Mouse (Mus musculus) thymus, postnatal 25 days (tissue): ENCODE data around the gene Rwdd4a.

Source experiments
- DNase-seq: peaks from one replicate; pipeline ENCODE4 v3.0.0; 2022

The Rwdd4a gene

GRCm38 (mm10) chr8:47533344-47534125, at the start of gene Rwdd4a, which contains the start of gene Trappc11:
Gene Rwdd4a, plus strand, starts transcription at chr8:47533664.
Gene Trappc11, minus strand, starts transcription at chr8:47533470.
- peak; percentile 90 for DNase-seq

- DNase-seq = no peak
Observed at GRCm38 (mm10) chr8:47487231-47487630, 46.2 kb upstream of the Rwdd4a start.

- DNase-seq = no peak
Observed at GRCm38 (mm10) chr8:47493106-47493505, 40.4 kb upstream of the Rwdd4a start.

GRCm38 (mm10) chr8:47494602-47495153, 38.8 kb upstream of the Rwdd4a start:
- DNase-seq = no peak

GRCm38 (mm10) chr8:47495428-47495827, 38.0 kb upstream of the Rwdd4a start:
- no peak for DNase-seq

GRCm38 (mm10) chr8:47501994-47502393, 31.5 kb upstream of the Rwdd4a start:
- no peak for DNase-seq

- no peak for DNase-seq
Observed at GRCm38 (mm10) chr8:47502546-47502945, 30.9 kb upstream of the Rwdd4a start.

- no peak for DNase-seq
Observed at GRCm38 (mm10) chr8:47505431-47505830, 28.0 kb upstream of the Rwdd4a start.

- DNase-seq = no peak
Observed at GRCm38 (mm10) chr8:47510930-47511329, 22.5 kb upstream of the Rwdd4a start.

- no peak for DNase-seq
Observed at GRCm38 (mm10) chr8:47513601-47514000, 19.9 kb upstream of the Rwdd4a start.

GRCm38 (mm10) chr8:47528094-47528493, 5.4 kb upstream of the Rwdd4a start:
- DNase-seq = no peak

- DNase-seq = no peak
Observed at GRCm38 (mm10) chr8:47538323-47538722, 4.9 kb downstream of the Rwdd4a start.

- DNase-seq = no peak
Observed at GRCm38 (mm10) chr8:47542746-47543145, 9.3 kb downstream of the Rwdd4a start.

- DNase-seq = peak; percentile 8
Observed at GRCm38 (mm10) chr8:47544094-47544493, 10.6 kb downstream of the Rwdd4a start.

GRCm38 (mm10) chr8:47547102-47547501, 13.6 kb downstream of the Rwdd4a start:
- DNase-seq = no peak

- DNase-seq = no peak
Observed at GRCm38 (mm10) chr8:47553613-47554012, 20.1 kb downstream of the Rwdd4a start.

- DNase-seq = no peak
Observed at GRCm38 (mm10) chr8:47556446-47556845, 23.0 kb downstream of the Rwdd4a start.

- no peak for DNase-seq
Observed at GRCm38 (mm10) chr8:47558274-47558673, 24.8 kb downstream of the Rwdd4a start.

- no peak for DNase-seq
Observed at GRCm38 (mm10) chr8:47560801-47561200, 27.3 kb downstream of the Rwdd4a start.

- no peak for DNase-seq
Observed at GRCm38 (mm10) chr8:47566551-47566950, 33.1 kb downstream of the Rwdd4a start.

GRCm38 (mm10) chr8:47568098-47568497, 34.6 kb downstream of the Rwdd4a start:
- no peak for DNase-seq

- DNase-seq = no peak
Observed at GRCm38 (mm10) chr8:47570161-47570560, 36.7 kb downstream of the Rwdd4a start.

- no peak for DNase-seq
Observed at GRCm38 (mm10) chr8:47573482-47573881, 40.0 kb downstream of the Rwdd4a start.

GRCm38 (mm10) chr8:47581454-47581853, 48.0 kb downstream of the Rwdd4a start:
- DNase-seq = no peak

GRCm38 (mm10) chr8:47588616-47589015, 55.2 kb downstream of the Rwdd4a start:
- DNase-seq = no peak
